Mouse (Mus musculus) MEL (cell line): Measurements from ENCODE around the gene Adsl.

Experiments
- CTCF ChIP-seq, 3 experiments: IDR thresholded peaks in 2 of 3; conservative IDR thresholded peaks in 1 of 3; 2 replicates each; pipeline ENCODE4 v1.5.1; 2011 to 2012; ENCODE audit warnings: low read length in 3 of 3, low read depth in 2 of 3, mild to moderate bottlenecking in 2 of 3, improper control_type of control experiment in 1 of 3, inconsistent platforms in 1 of 3, mixed read lengths in 1 of 3, moderate library complexity in 1 of 3; ENCODE audit not compliant: control insufficient read depth in 1 of 3, insufficient read depth in 1 of 3, poor library complexity in 1 of 3, severe bottlenecking in 1 of 3
- EP300 ChIP-seq, 2 experiments: IDR thresholded peaks; 2 replicates each; pipeline ENCODE4 v1.6.1; 2011; ENCODE audit warnings: improper control_type of control experiment in 2 of 2, low read length in 2 of 2, low read depth in 1 of 2, mild to moderate bottlenecking in 1 of 2
- GATA1 ChIP-seq: IDR thresholded peaks from 2 replicates; pipeline ENCODE4 v1.6.1; 2011; ENCODE audit warnings: low read depth, low read length, improper control_type of control experiment
- HCFC1 ChIP-seq: IDR thresholded peaks from 2 replicates; pipeline ENCODE4 v1.6.1; 2012; ENCODE audit warnings: low read depth, mild to moderate bottlenecking, inconsistent platforms, low read length, improper control_type of control experiment, moderate library complexity
- MEF2A ChIP-seq: IDR thresholded peaks from 2 replicates; pipeline ENCODE4 v1.6.1; 2014; ENCODE audit warnings: low read depth, mild to moderate bottlenecking, inconsistent platforms, low read length, improper control_type of control experiment; ENCODE audit not compliant: poor library complexity, insufficient replicate concordance, severe bottlenecking; ENCODE audit errors: extremely low read depth
- MYB ChIP-seq: IDR thresholded peaks from 2 replicates; pipeline ENCODE4 v1.6.1; 2011; ENCODE audit warnings: mild to moderate bottlenecking, low read depth, low read length, improper control_type of control experiment
- POLR2A ChIP-seq, 2 experiments: IDR thresholded peaks; 2 replicates each; pipeline ENCODE4 v1.6.1; 2011 to 2012; ENCODE audit warnings: low read length in 2 of 2, mild to moderate bottlenecking in 2 of 2, control low read depth in 1 of 2, improper control_type of control experiment in 1 of 2, low read depth in 1 of 2, moderate library complexity in 1 of 2; ENCODE audit not compliant: control insufficient read depth in 1 of 2, insufficient read depth in 1 of 2, poor library complexity in 1 of 2
- POLR2AphosphoS5 ChIP-seq: IDR thresholded peaks from 2 replicates; pipeline ENCODE4 v1.6.1; 2012; ENCODE audit warnings: low read depth, borderline replicate concordance, mild to moderate bottlenecking, inconsistent platforms, low read length, moderate library complexity, mixed read lengths
- TBP ChIP-seq: IDR thresholded peaks from 2 replicates; pipeline ENCODE4 v1.8.0; 2011; ENCODE audit warnings: low read depth, low read length, improper control_type of control experiment
- USF1 ChIP-seq: IDR thresholded peaks from 2 replicates; pipeline ENCODE4 v1.6.1; 2014; ENCODE audit warnings: low read depth, mild to moderate bottlenecking, inconsistent platforms, low read length, improper control_type of control experiment, moderate library complexity
- ZC3H11A ChIP-seq: IDR thresholded peaks from 2 replicates; pipeline ENCODE4 v1.6.1; 2012; ENCODE audit warnings: low read depth, mild to moderate bottlenecking, inconsistent platforms, low read length, improper control_type of control experiment
- ZMIZ1 ChIP-seq: IDR thresholded peaks from 2 replicates; pipeline ENCODE4 v1.6.1; 2012; ENCODE audit warnings: low read depth, mild to moderate bottlenecking, inconsistent platforms, low read length, improper control_type of control experiment, moderate library complexity

DNA sequence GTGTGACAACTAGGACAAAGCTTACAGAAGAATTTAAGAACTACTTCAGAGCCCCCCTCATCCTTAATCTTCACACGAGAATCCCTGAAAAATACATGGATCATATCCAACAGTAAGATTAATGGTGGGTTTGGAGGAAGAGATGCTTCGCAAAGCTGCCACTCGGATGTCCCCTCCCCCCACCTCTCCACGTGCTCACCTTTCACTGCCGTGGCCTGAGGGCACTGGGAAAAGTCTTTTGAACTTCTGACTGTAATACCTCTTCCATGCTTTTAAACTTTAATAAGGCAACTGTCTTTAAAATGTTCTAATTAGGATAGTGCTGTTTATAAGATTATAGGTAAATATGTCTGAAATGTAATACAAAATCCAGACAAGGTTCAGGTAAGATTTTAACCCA is 26.0 kb downstream of the Adsl start:
- TF ChIP-seq USF1 (no peak), POLR2AphosphoS5 (no peak), MYB (no peak), EP300 (IDR thresholded peaks at IDR 0.05; ENCODE audit: low read depth in 1 of 2, low read length in 2 of 2) (no peak), CTCF (IDR thresholded peaks at IDR 0.05 in 2 of 3, conservative IDR thresholded peaks at IDR 0.05 in 1 of 3; ENCODE audit: control insufficient read depth in 1 of 3, insufficient read depth in 1 of 3, low read depth in 2 of 3, low read length in 3 of 3, poor library complexity in 1 of 3, severe bottlenecking in 1 of 3) (no peak), ZC3H11A (no peak), TBP (no peak), POLR2A (IDR thresholded peaks at IDR 0.05; ENCODE audit: control insufficient read depth in 1 of 2, insufficient read depth in 1 of 2, low read depth in 1 of 2, low read length in 2 of 2, poor library complexity in 1 of 2) (no peak), HCFC1 (no peak), ZMIZ1 (no peak), GATA1 (no peak), MEF2A (no peak)
